Mouse (Mus musculus): ENCODE measurements around the gene Gm21425. TPM values are rescaled to one million over a fixed set of nuclear protein-coding genes. Genes with fewer than 3 reads are reported as not detected.
"Not testable (repeated sequence)": the region's sequence is repeated elsewhere in the genome, so short reads cannot be mapped to it uniquely, and the experiment has no call there.

The Gm21425 gene
- polyA plus RNA-seq (2015; fragmentation: Nextera tagmentation; extraction: Ambion mirVana) = not detected in 2 replicates

DNA sequence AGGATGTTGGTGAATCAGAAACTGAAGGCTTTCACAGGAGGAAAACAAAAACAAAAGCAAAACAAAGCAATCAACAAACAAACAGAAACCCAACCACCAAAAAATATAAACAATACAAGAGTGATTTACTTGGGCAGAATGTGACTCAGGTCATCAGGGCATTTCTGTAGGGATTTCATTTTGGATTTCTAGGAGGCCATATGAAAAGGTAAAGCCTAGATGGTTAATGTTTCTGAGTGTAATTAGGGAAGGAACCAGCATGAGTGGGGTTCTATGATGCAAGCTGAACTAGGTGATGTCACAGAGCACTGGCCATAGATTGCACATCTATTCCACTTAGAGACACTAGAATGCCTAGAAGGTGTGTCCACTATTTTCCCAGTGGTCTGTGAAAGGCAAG is at the start of gene Gm21425:
Gene Gm21425 (plus strand): TSS at position 301 of the 400 bp plus-strand sequence.
- not testable (repeated sequence) for H3K4me3 ChIP-seq; ATAC-seq (ENCODE audit: low read depth)

DNA sequence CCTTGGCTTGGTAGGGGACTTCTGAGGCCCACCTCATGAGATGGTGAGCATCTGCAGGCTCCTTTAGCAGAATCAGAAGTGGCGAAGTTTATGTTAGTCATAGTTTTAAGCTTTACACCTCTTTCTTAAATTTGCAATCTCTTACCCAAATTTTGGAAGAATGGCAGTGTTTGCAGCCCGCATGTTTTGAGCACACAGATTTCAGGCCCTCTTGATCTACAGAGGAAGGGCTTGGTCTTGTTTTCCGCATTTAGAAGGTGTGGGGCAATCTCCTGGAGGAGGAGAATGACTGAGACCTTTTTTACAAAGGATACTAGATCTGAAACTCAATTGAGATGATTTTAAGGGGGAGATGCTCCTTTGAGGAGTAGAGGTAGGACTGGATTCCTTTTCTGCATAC is 28.4 kb upstream of the Gm21425 start, which contains the start of gene Gm21891:
Gene Gm21891 (minus strand): TSS at position 101 of the 400 bp plus-strand sequence.
- ATAC-seq (ENCODE audit: low read depth); H3K9ac ChIP-seq; H3K36me3 ChIP-seq; H3K4me1 ChIP-seq (replicated peaks); H3K27me3 ChIP-seq; H3K4me2 ChIP-seq; H3K9me3 ChIP-seq; H3K27ac ChIP-seq (replicated peaks); H3K4me3 ChIP-seq: not testable (repeated sequence)
- WGBS = no CpG with 5 or more reads among the region's 3 CpGs

More for the DNA sequence above, at the start of gene Gm21425:
- not testable (repeated sequence) for H3K27ac ChIP-seq (replicated peaks); H3K4me1 ChIP-seq (replicated peaks); H3K9me3 ChIP-seq; H3K36me3 ChIP-seq; H3K27me3 ChIP-seq; H3K4me2 ChIP-seq; H3K9ac ChIP-seq

Other genes with a start within 250 kb of the Gm21425 start
- not detected in 2 replicates for gene Gm20807, start 119.1 kb upstream of the Gm21425 start, polyA plus RNA-seq (2015; fragmentation: Nextera tagmentation; extraction: Ambion mirVana)
- not detected in 2 replicates for gene Gm21891, start 28.5 kb upstream of the Gm21425 start, polyA plus RNA-seq (2015; fragmentation: Nextera tagmentation; extraction: Ambion mirVana)
- not detected in 2 replicates for gene Gm21828, start 62.0 kb downstream of the Gm21425 start, polyA plus RNA-seq (2015; fragmentation: Nextera tagmentation; extraction: Ambion mirVana)
- not detected in 2 replicates for gene Gm21440, start 90.4 kb downstream of the Gm21425 start, polyA plus RNA-seq (2015; fragmentation: Nextera tagmentation; extraction: Ambion mirVana)
- not detected in 2 replicates for gene Gm21454, start 90.5 kb downstream of the Gm21425 start, polyA plus RNA-seq (2015; fragmentation: Nextera tagmentation; extraction: Ambion mirVana)
- gene Gm21725, start 187.1 kb downstream of the Gm21425 start, polyA plus RNA-seq (2015; fragmentation: Nextera tagmentation; extraction: Ambion mirVana) = not detected in 2 replicates